Mouse (Mus musculus): ENCODE results near the gene Aqp9. TPM values are rescaled to one million over a fixed set of nuclear protein-coding genes. Genes with fewer than 3 reads are reported as not detected.

Gene Aqp9
- total and polyA plus RNA-seq, 3 experiments = 0.08 TPM; not detected in 2

- TF ChIP-seq MYC (IDR thresholded peaks at IDR 0.05; ENCODE audit: low read depth, low read length) (no peak), MAX (IDR thresholded peaks at IDR 0.05; ENCODE audit: low read length) (no peak), CTCF (conservative IDR thresholded peaks at IDR 0.05 in 1 of 2, IDR thresholded peaks at IDR 0.05 in 1 of 2; ENCODE audit: low read depth in 2 of 2, low read length in 2 of 2) (peak in 1 of 2 experiments; percentile 26; a peak in 1 of 4 replicates), PAX5 (IDR thresholded peaks at IDR 0.05; ENCODE audit: low read length) (no peak), BHLHE40 (IDR thresholded peaks at IDR 0.05; ENCODE audit: low read depth, low read length) (no peak), ELF1 (IDR thresholded peaks at IDR 0.05; ENCODE audit: low read depth, low read length) (no peak)
- H3K4me1 ChIP-seq (ENCODE audit: control insufficient read depth in 1 of 2, insufficient read depth in 2 of 2) = peaks cover 0 to 12% of the 10 kb centered on the region in 2 experiments; a peak in 2 of 4 replicates
- H3K4me3 ChIP-seq (replicated peaks in 1 of 3; ENCODE audit: low read depth in 2 of 3, low read length in 2 of 3, poor library complexity in 1 of 3) = no peak overlapping the region
- no peak overlapping the region for H3K27ac ChIP-seq (ENCODE audit: insufficient read depth, low read depth)
- no peaks in the 10 kb centered on the region for H3K27me3 ChIP-seq (replicated peaks)
- no peaks in the 10 kb centered on the region for H3K36me3 ChIP-seq (replicated peaks in 1 of 2; ENCODE audit: control insufficient read depth in 1 of 2, insufficient read depth in 1 of 2, low read length in 1 of 2)
- no peaks in the 10 kb centered on the region for H3K79me2 ChIP-seq (replicated peaks; ENCODE audit: control insufficient read depth, extremely low read depth, insufficient read depth, poor library complexity, severe bottlenecking)
- DNase-seq (ENCODE audit: extremely low read depth) = no peak
- no peaks in the 10 kb centered on the region for H3K9me3 ChIP-seq (replicated peaks; ENCODE audit: low read length)
- in situ Hi-C loops (cut with MboI; ENCODE audit: low pct_ligation_motif_present, low pct_unique_long_range_greater_than_20kb, low sequenced_read_pairs) = loop anchor here (10.0 kb wide), 1 partner anchor 45 kb away; no protein-coding TSS in a partner anchor
- no peak overlapping the region for H3K9ac ChIP-seq (ENCODE audit: insufficient read depth, low read depth)
- no peak overlapping the region for H3K4me2 ChIP-seq (ENCODE audit: insufficient read depth, low read depth, poor library complexity, severe bottlenecking)
- dilution Hi-C loops (cut with MboI; ENCODE audit: extremely low pct_ligation_motif_present, extremely low pct_unique_long_range_greater_than_20kb, low sequenced_read_pairs) = no loop called here
These were observed 11.7 kb upstream of the Aqp9 start for GRCm38 (mm10) chr9:71179964-71180700.

- Histone ChIP-seq H3K9me3 (replicated peaks; ENCODE audit: low read length) (no peaks in the 10 kb centered on the region), H3K27me3 (replicated peaks) (no peaks in the 10 kb centered on the region), H3K4me2 (ENCODE audit: insufficient read depth, low read depth, poor library complexity, severe bottlenecking) (no peak overlapping the region), H3K4me3 (replicated peaks in 1 of 3; ENCODE audit: low read depth in 2 of 3, low read length in 2 of 3, poor library complexity in 1 of 3) (no peak overlapping the region), H3K9ac (ENCODE audit: insufficient read depth, low read depth) (no peak overlapping the region), H3K36me3 (replicated peaks in 1 of 2; ENCODE audit: control insufficient read depth in 1 of 2, insufficient read depth in 1 of 2, low read length in 1 of 2) (no peaks in the 10 kb centered on the region), H3K79me2 (replicated peaks; ENCODE audit: control insufficient read depth, extremely low read depth, insufficient read depth, poor library complexity, severe bottlenecking) (no peaks in the 10 kb centered on the region), H3K27ac (ENCODE audit: insufficient read depth, low read depth) (no peak overlapping the region), H3K4me1 (ENCODE audit: control insufficient read depth in 1 of 2, insufficient read depth in 2 of 2) (peaks cover 0 to 12% of the 10 kb centered on the region in 2 experiments; a peak in 2 of 4 replicates)
- dilution Hi-C loops (cut with MboI; ENCODE audit: extremely low pct_ligation_motif_present, extremely low pct_unique_long_range_greater_than_20kb, low sequenced_read_pairs) = no loop called here
- DNase-seq (ENCODE audit: extremely low read depth) = no peak
- in situ Hi-C loops (cut with MboI; ENCODE audit: low pct_ligation_motif_present, low pct_unique_long_range_greater_than_20kb, low sequenced_read_pairs) = no loop called here
- TF ChIP-seq POLR2A (IDR thresholded peaks at IDR 0.05; ENCODE audit: low read depth, low read length) = no peak
- TF ChIP-seq CTCF (conservative IDR thresholded peaks at IDR 0.05 in 1 of 2, IDR thresholded peaks at IDR 0.05 in 1 of 2; ENCODE audit: low read depth in 2 of 2, low read length in 2 of 2) = no peak
- no peak for TF ChIP-seq TBP (conservative IDR thresholded peaks at IDR 0.05; ENCODE audit: low read depth, low read length)
- TF ChIP-seq SIN3A (IDR thresholded peaks at IDR 0.05; ENCODE audit: low read length) = no peak
- no peak for TF ChIP-seq BHLHE40 (IDR thresholded peaks at IDR 0.05; ENCODE audit: low read depth, low read length)
- no peak for TF ChIP-seq CHD1 (IDR thresholded peaks at IDR 0.05; ENCODE audit: low read depth, low read length)
These were observed 10.9 kb upstream of the Aqp9 start for GRCm38 (mm10) chr9:71179276-71179896.

- no peaks in the 10 kb centered on the region for H3K36me3 ChIP-seq (replicated peaks in 1 of 2; ENCODE audit: control insufficient read depth in 1 of 2, insufficient read depth in 1 of 2, low read length in 1 of 2)
- no peak overlapping the region for H3K4me2 ChIP-seq (ENCODE audit: insufficient read depth, low read depth, poor library complexity, severe bottlenecking)
- no peaks in the 10 kb centered on the region for H3K79me2 ChIP-seq (replicated peaks; ENCODE audit: control insufficient read depth, extremely low read depth, insufficient read depth, poor library complexity, severe bottlenecking)
- H3K27ac ChIP-seq (ENCODE audit: insufficient read depth, low read depth) = no peak overlapping the region
- H3K9ac ChIP-seq (ENCODE audit: insufficient read depth, low read depth) = no peak overlapping the region
- dilution Hi-C loops (cut with MboI; ENCODE audit: extremely low pct_ligation_motif_present, extremely low pct_unique_long_range_greater_than_20kb, low sequenced_read_pairs) = no loop called here
- no peaks in the 10 kb centered on the region for H3K9me3 ChIP-seq (replicated peaks; ENCODE audit: low read length)
- H3K4me1 ChIP-seq (ENCODE audit: control insufficient read depth in 1 of 2, insufficient read depth in 2 of 2) = peaks cover 0 to 12% of the 10 kb centered on the region in 2 experiments; a peak in 2 of 4 replicates
- TF ChIP-seq JUND (conservative IDR thresholded peaks at IDR 0.05; ENCODE audit: low read depth, low read length) = no peak
- DNase-seq (ENCODE audit: extremely low read depth) = no peak
- no peak overlapping the region for H3K4me3 ChIP-seq (replicated peaks in 1 of 3; ENCODE audit: low read depth in 2 of 3, low read length in 2 of 3, poor library complexity in 1 of 3)
- H3K27me3 ChIP-seq (replicated peaks) = no peaks in the 10 kb centered on the region
- in situ Hi-C loops (cut with MboI; ENCODE audit: low pct_ligation_motif_present, low pct_unique_long_range_greater_than_20kb, low sequenced_read_pairs) = no loop called here
These were observed 7.2 kb upstream of the Aqp9 start for GRCm38 (mm10) chr9:71175686-71176085.

All from CH12.LX (cell line).